Mouse (Mus musculus): ENCODE data around the gene Utp4.

GRCm38 (mm10) chr8:106933506-106934143 is 40.2 kb downstream of the Utp4 start:
- TF ChIP-seq CTCF (IDR thresholded peaks at IDR 0.05; ENCODE audit: low read depth) = no peak
- TF ChIP-seq EP300 (IDR thresholded peaks at IDR 0.05; ENCODE audit: low read depth) = no peak
